Mouse (Mus musculus) kidney, embryonic 16.5 days (tissue): ENCODE measurements around the gene 4931423N10Rik. TPM values are rescaled to one million over a fixed set of nuclear protein-coding genes. Genes with fewer than 3 reads are reported as not detected.
"Not testable (repeated sequence)": the region's sequence is repeated elsewhere in the genome, so short reads cannot be mapped to it uniquely, and the experiment has no call there.

Experiments used
- ATAC-seq: fragments of 200-750 bp; cut with Nextera tagmentation; 2 replicates; pipeline ENCODE4 v1.8.0; 2017; ENCODE audit warnings: moderate TSS enrichment; ENCODE audit not compliant: low FRiP score, low TSS enrichment
- H3K27ac ChIP-seq: fragments of 300-500 bp; sonication (generic); 2 replicates; pipeline ENCODE4 v1.5.1; 2014; ENCODE audit warnings: low read length
- H3K27me3 ChIP-seq: fragments of 300-500 bp; sonication (generic); 2 replicates; pipeline ENCODE4 v1.6.1; 2014; ENCODE audit warnings: low read length, control low read depth, mixed read lengths; ENCODE audit not compliant: insufficient read depth
- H3K36me3 ChIP-seq: fragments of 300-500 bp; sonication (generic); 2 replicates; pipeline ENCODE4 v1.6.1; 2014; ENCODE audit warnings: low read length, control low read depth, mixed read lengths; ENCODE audit not compliant: insufficient read depth
- H3K4me1 ChIP-seq: fragments of 300-500 bp; sonication (generic); 2 replicates; pipeline ENCODE4 v1.6.1; 2014; ENCODE audit warnings: low read length, control low read depth, mixed read lengths; ENCODE audit not compliant: insufficient read depth
- H3K4me2 ChIP-seq: fragments of 300-500 bp; sonication (generic); replicated peaks from 2 replicates; pipeline ENCODE4 v1.6.1; 2014; ENCODE audit warnings: low read depth, low read length
- H3K4me3 ChIP-seq: fragments of 300-500 bp; sonication (generic); 2 replicates; pipeline ENCODE4 v1.5.1; 2014; ENCODE audit warnings: mild to moderate bottlenecking, low read length
- H3K9ac ChIP-seq: fragments of 300-500 bp; sonication (generic); replicated peaks from 2 replicates; pipeline ENCODE4 v1.6.1; 2014; ENCODE audit warnings: low read length
- H3K9me3 ChIP-seq: fragments of 300-500 bp; sonication (generic); 2 replicates; pipeline ENCODE4 v1.6.1; 2016; ENCODE audit warnings: low read length, control low read depth
- WGBS: fragments of 180-500 bp; shearing (Covaris S2); extraction: QIAGEN DNeasy Blood & Tissue Kit; methylation state at CpG from one replicate; pipeline ENCODE4 v1.1.7; 2014; 5-methylcytosine and 5-hydroxymethylcytosine counted together
- polyA plus RNA-seq: library from polyadenylated mRNA; unstranded; fragments of >200 nt; fragmentation: Nextera tagmentation; extraction: Ambion mirVana; gene quantifications from 2 replicates; pipeline ENCODE4 v1.2.1, GENCODE M21; 2015

Gene 4931423N10Rik
- not detected in 2 replicates for polyA plus RNA-seq

DNA sequence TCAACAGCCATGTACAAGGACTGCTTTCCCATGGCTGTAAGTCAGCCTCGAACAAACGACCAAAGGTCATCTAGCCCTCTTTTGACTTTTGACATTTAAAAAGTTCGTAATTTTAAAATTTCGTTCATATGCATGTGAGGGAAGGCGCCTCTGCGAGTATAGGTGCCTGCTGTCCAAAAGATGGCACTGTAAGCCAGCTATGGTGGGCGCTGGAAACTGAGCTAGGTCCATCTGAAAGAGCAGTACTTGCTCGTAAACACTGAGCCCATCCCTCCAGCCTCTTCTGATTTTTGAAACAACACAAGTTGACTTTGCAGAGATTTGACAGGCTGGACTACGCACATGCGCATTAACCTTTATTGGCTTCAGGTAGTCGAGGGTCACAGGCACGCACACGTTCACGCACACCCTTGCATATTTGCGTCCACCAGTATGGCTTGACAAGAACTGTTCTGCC lies at the start of gene 4931423N10Rik:
Gene 4931423N10Rik, plus strand, starts transcription at position 407 of the 457 bp plus-strand sequence.
- H3K27me3 ChIP-seq, result no peaks in the 10 kb centered on the region
- no peaks in the 10 kb centered on the region for H3K4me1 ChIP-seq
- no peak within 1 kb of the TSS for H3K9ac ChIP-seq
- no peaks in the 10 kb centered on the region for H3K9me3 ChIP-seq
- no peaks in the 10 kb centered on the region for H3K36me3 ChIP-seq
- H3K27ac ChIP-seq, result no peak within 1 kb of the TSS
- ATAC-seq, result no peak
- WGBS, result 74% methylated on average over 15 of the region's 15 CpGs
- H3K4me3 ChIP-seq, result no peak within 1 kb of the TSS
- H3K4me2 ChIP-seq, result no peak within 1 kb of the TSS

DNA sequence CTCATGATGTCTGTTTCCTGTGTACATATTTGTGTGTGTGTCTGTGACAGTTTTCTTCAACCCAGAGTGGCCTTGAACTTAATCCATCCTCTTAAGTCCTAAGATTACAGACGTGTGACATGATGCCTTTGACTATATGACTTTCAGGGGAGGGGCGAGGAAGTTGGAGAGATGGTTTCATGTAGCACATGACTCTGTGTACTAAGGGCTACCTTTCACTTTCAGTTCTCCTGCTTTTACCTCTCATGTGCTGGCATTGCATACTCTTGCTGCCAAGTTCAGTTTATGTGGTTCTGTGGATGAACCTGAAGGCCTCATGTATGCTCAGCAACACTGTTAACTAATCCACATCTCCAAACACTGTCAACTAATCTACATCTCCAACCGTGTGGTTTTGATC lies 35.0 kb upstream of the 4931423N10Rik start:
- Histone ChIP-seq H3K4me2 (no peak overlapping the region), H3K4me3 (no peak overlapping the region), H3K27ac (no peak overlapping the region), H3K36me3 (peaks cover 45% of the 10 kb centered on the region), H3K27me3 (no peaks in the 10 kb centered on the region), H3K4me1 (no peaks in the 10 kb centered on the region), H3K9ac (no peak overlapping the region), H3K9me3 (no peaks in the 10 kb centered on the region)
- WGBS, result 85% methylated on average over 3 of the region's 3 CpGs
- no peak for ATAC-seq

DNA sequence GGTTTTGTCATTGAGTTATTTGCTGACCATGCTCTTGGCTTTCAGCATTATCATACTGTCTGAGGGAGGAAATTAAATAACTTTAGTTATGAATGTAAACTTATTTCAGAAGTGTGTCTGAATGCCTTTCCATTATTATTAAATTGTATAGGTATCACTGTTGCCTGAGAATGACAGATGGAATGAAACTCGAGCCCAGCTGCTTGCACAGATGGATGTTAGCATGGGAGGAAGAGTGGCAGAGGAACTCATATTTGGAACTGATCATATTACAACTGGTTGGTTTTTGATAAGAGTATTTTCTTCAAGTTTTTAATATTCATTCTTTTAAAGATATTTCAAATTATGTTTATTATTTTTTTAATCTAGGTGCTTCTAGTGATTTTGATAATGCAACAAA lies 12.9 kb upstream of the 4931423N10Rik start:
- Histone ChIP-seq H3K9me3 (no peaks in the 10 kb centered on the region), H3K4me3 (no peak overlapping the region), H3K36me3 (peaks cover 47% of the 10 kb centered on the region), H3K27ac (no peak overlapping the region), H3K27me3 (no peaks in the 10 kb centered on the region), H3K4me2 (no peak overlapping the region), H3K9ac (no peak overlapping the region), H3K4me1 (no peaks in the 10 kb centered on the region)
- 81% methylated on average over 1 of the region's 1 CpGs for WGBS
- ATAC-seq, result no peak

DNA sequence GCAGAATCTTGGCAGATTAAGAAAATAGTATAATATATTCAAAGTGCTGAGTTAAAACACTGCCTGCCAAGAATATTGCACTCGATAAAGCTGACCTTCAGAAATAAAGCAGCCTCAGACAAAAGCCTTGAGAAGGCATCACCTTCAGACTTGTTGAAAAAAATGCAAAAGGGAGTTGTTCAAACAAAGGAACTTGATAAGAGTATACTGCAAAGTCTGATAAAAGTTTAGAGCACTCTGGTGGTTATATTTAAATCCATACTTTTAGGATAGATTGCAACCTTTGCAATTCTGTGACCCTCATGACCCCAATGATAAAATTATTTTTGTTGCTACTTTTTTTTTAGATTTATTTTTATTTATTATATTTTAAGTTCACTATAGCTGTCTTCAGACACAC lies 6.2 kb upstream of the 4931423N10Rik start:
- Histone ChIP-seq H3K9me3 (no peaks in the 10 kb centered on the region), H3K36me3 (peaks cover 9% of the 10 kb centered on the region), H3K9ac (no peak overlapping the region), H3K27me3 (no peaks in the 10 kb centered on the region), H3K27ac (no peak overlapping the region), H3K4me3 (no peak overlapping the region), H3K4me2 (no peak overlapping the region), H3K4me1 (no peaks in the 10 kb centered on the region)
- ATAC-seq, result no peak
- WGBS, result 85% methylated on average over 1 of the region's 1 CpGs

DNA sequence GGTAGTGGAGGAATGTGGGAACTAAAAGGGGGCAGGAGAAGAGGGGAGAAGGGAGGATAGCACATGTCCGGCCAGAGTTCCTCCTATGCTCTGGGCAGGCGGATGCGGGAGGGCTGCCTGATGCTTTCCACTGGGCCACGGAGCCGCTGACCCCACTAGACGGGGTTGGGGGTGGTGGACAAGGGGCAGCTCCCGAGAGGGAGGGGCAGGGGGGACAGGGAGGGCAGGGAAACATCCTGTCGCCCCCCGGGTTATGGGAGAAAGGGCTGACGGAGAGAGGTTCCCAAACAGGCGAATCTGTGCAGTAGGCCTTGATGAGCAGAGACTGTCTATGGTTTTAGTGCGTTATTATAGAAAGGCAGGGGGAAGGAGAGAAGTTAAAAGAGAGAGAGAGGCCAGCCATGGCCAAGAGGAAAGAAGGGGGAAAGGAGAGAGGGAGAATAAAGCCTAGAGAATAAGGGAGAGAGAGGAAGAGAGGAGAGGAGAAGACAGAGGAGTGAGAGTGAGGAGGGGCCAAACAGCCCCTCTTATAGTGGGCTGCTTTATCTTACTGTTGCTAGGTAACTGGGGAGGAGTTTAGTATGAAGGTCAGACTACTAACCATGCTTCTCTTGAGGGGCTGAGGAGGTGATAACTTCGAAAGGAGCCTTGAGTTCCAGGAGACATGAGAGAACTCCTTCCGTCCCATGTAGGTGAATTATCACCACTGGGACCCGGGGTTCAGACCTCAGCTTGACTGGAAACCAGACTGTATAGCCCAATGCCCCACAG lies 4.2 kb upstream of the 4931423N10Rik start:
- H3K36me3 ChIP-seq, result peaks cover 9% of the 10 kb centered on the region
- H3K9ac ChIP-seq, result no peak overlapping the region
- ATAC-seq, result peak; percentile 49; the same call in 1 of the 2 replicates
- no peak overlapping the region for H3K27ac ChIP-seq
- H3K4me3 ChIP-seq, result no peak overlapping the region
- 50% methylated on average over 15 of the region's 15 CpGs for WGBS
- H3K27me3 ChIP-seq, result no peaks in the 10 kb centered on the region
- H3K4me1 ChIP-seq, result no peaks in the 10 kb centered on the region
- no peaks in the 10 kb centered on the region for H3K9me3 ChIP-seq
- no peak overlapping the region for H3K4me2 ChIP-seq

DNA sequence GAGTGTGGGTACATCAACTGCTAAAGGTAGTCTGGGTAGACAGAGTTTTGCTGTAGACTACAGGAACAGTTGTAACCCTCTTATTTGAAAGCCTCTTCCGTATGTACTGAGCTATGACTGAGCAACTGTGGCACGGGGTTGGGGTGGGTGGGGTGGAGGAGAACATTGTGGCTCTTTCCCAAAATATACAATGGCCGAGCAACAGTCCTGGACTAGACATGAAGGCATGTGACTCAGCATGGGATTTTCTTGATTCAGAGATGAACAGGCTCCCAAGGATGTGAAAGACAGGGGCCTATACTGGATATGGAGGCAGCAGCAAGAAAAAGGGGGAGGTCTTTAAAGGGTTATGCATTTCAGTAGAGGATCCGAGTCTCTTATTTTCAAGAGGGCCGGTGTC lies 6.4 kb downstream of the 4931423N10Rik start:
- Histone ChIP-seq H3K4me2 (no peak overlapping the region), H3K9me3 (no peaks in the 10 kb centered on the region), H3K27me3 (no peaks in the 10 kb centered on the region), H3K36me3 (no peaks in the 10 kb centered on the region), H3K4me1 (no peaks in the 10 kb centered on the region), H3K27ac (no peak overlapping the region), H3K9ac (no peak overlapping the region), H3K4me3 (no peak overlapping the region)
- 82% methylated on average over 5 of the region's 5 CpGs for WGBS
- no peak for ATAC-seq

DNA sequence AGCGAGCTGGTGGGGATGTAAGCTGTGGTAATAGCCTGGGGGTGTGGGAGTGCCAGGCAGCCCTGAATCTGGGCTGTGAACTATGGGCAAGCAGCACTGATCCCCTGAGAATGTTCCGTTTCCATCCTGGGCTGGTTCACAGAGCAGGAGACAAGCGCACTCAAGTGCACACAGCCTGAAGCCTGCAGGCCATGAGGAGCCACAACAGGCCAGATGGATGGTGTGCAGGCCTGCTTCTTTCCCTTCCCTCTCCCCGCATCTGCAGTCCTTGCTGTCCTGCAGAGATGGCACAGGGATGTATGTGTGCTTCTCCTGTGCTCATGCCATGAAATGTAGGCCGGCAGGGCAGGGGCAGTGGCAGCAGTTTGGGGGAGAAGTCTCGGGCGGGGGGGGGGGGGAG lies 17.9 kb downstream of the 4931423N10Rik start:
- H3K4me2 ChIP-seq, result no peak overlapping the region
- H3K4me1 ChIP-seq, result no peaks in the 10 kb centered on the region
- 71% methylated on average over 6 of the region's 7 CpGs for whole genome bisulfite sequencing
- no peak overlapping the region for H3K27ac ChIP-seq
- no peaks in the 10 kb centered on the region for H3K9me3 ChIP-seq
- no peak overlapping the region for H3K4me3 ChIP-seq
- no peaks in the 10 kb centered on the region for H3K36me3 ChIP-seq
- ATAC-seq, result no peak
- H3K9ac ChIP-seq, result no peak overlapping the region
- H3K27me3 ChIP-seq, result no peaks in the 10 kb centered on the region

DNA sequence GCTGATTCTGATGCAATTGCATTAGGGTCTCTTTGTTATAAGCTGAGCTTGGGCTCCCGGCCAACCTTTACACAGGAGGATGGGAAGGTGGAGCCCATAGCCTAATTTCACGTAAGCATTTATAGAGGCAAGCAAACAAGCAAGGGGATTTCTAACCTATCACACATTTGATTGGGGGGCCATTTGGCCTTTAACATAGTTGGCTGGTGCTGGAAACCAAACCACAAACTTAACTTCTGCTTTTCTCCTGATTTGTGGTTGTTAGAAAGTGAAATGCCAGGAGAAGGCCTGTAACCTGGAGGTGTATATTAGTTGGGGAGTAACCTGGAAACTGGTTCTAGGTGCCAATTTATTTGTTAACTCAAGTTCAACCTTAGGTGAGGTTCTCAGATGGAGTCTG lies 21.2 kb downstream of the 4931423N10Rik start:
- Histone ChIP-seq H3K4me2 (no peak overlapping the region), H3K27me3 (0 out of 2 replicates have a peak, but pooled peaks cover 3% of the 10 kb centered on the region), H3K9me3 (no peaks in the 10 kb centered on the region), H3K9ac (no peak overlapping the region), H3K4me3 (no peak overlapping the region), H3K4me1 (no peaks in the 10 kb centered on the region), H3K27ac (no peak overlapping the region), H3K36me3 (no peaks in the 10 kb centered on the region)
- 69% methylated on average over 2 of the region's 2 CpGs for WGBS
- no peak for ATAC-seq

DNA sequence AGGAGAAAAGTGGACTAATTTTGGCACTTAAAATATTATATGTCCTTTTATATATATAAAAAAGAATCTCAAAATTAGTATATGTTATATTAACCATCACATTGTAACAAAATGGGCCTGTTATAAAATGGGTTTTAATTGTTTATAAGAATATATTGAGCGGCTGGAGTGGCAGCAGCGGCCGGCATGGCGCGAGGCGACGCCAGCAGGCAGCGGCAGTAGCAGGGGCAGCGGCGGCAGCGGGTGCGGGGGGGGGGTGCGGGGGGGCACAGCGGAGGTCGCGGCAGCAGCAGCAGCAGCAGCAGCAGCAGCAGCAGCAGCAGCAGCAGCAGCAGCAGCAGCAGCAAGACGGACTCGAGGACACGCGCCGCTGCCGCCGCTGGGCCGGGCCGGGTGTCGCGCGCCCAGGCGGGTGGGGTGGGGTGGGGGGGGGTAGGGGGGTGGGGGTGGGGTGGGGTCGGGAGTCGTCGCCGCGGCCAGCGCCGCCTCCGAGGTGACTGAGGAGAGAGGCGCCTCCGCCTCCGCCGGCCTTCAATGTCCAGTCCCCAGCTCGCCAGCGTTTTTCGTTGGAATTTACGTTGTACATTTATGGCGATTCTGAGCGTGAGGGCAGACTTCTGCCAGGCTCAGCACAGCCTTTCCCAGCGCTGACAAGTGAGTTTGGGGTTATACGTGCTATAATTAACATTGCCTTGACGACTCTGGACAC lies 26.9 kb downstream of the 4931423N10Rik start:
- peak; percentile 65; the same call in 1 of the 2 replicates for ATAC-seq
- peak overlapping the region; percentile 79 for H3K4me2 ChIP-seq
- H3K27me3 ChIP-seq, result peaks cover 16% of the 10 kb centered on the region
- peak overlapping the region; percentile 50 for H3K4me3 ChIP-seq
- no peaks in the 10 kb centered on the region for H3K36me3 ChIP-seq
- no peak overlapping the region for H3K27ac ChIP-seq
- H3K4me1 ChIP-seq, result no peaks in the 10 kb centered on the region
- under 1% methylated on average over 44 of the region's 50 CpGs for WGBS
- H3K9me3 ChIP-seq, result no peaks in the 10 kb centered on the region
- peak overlapping the region; percentile 46; the same call in 1 of the 2 replicates for H3K9ac ChIP-seq

DNA sequence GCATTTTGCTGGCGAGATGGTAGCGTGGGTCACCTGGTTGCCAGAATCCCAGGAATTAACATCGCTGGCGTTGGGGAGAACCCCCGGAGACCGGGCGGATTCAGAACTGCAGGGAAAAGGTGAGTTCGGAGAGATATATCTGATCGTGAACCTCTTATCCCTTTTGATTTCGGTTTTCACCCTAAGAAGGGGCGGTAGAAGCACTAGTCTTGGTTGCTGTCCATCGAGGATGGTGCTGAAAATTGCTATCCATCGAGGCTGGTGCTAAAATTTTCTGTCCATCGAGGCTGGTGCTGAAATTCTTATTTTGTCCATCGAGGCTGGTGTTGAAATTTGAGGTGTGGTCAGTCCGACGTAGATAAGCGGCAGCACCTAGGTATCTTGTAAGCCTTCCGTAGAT lies 83.7 kb downstream of the 4931423N10Rik start:
- not testable (repeated sequence) for H3K4me3 ChIP-seq, H3K36me3 ChIP-seq, H3K27ac ChIP-seq, H3K4me1 ChIP-seq, H3K4me2 ChIP-seq, H3K9me3 ChIP-seq, H3K27me3 ChIP-seq, H3K9ac ChIP-seq, ATAC-seq
- WGBS, result 44% methylated on average over 19 of the region's 19 CpGs
